Mouse (Mus musculus): ENCODE results near the gene Tssk3.

GRCm38 (mm10) chr4:129500017-129500416 lies 9.2 kb upstream of the Tssk3 start:
- TF ChIP-seq CTCF (IDR thresholded peaks at IDR 0.05; ENCODE audit: insufficient read depth, low read depth, low read length) (no peak), POLR2A (IDR thresholded peaks at IDR 0.05; ENCODE audit: insufficient read depth, low read depth, low read length) (no peak; the same call in 1 of the 2 replicates)
